Mouse (Mus musculus) left cerebral cortex, postnatal 4 days (tissue): ENCODE results near the gene Pde4d. TPM values are rescaled to one million over a fixed set of nuclear protein-coding genes. Genes with fewer than 3 reads are reported as not detected.

Experiments
- DNase-seq: peaks from one replicate; pipeline ENCODE4 v3.0.0-alpha.2; 2022
- intact Hi-C: fragments of 180-260 bp; cut with DNase I; formaldehyde crosslinking; loops from one replicate; pipeline ENCODE4 v1.15.1; 2025
- total RNA-seq, 2 experiments: library from RNA; stranded (reverse); gene quantifications; 2 replicates each; pipeline ENCODE4 v1.2.3; 2021

Gene Pde4d
- total RNA-seq, 2 experiments from 2014 or later: 107 to 117 TPM

DNA sequence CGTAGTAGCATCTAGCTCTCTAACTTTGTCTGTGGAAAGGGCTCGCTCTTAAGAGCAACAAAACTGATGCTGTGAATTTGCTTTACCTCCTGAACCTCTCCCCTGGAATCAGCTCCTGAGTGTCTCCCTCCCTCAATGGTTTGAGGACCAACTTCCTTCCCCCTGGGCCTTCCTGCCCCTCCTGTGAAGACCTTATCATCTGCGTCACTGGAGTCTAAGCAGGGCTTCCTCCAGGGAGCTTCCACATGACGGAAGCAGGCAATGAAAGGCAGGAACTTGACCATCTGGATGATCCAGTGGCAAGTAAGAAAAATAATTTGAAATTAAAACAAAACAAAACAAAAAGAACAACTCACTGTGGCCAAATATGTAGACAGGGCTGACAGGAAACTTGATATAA, 1438.5 kb downstream of the Pde4d start:
- no peak for DNase-seq
- intact Hi-C loops: no loop called here

DNA sequence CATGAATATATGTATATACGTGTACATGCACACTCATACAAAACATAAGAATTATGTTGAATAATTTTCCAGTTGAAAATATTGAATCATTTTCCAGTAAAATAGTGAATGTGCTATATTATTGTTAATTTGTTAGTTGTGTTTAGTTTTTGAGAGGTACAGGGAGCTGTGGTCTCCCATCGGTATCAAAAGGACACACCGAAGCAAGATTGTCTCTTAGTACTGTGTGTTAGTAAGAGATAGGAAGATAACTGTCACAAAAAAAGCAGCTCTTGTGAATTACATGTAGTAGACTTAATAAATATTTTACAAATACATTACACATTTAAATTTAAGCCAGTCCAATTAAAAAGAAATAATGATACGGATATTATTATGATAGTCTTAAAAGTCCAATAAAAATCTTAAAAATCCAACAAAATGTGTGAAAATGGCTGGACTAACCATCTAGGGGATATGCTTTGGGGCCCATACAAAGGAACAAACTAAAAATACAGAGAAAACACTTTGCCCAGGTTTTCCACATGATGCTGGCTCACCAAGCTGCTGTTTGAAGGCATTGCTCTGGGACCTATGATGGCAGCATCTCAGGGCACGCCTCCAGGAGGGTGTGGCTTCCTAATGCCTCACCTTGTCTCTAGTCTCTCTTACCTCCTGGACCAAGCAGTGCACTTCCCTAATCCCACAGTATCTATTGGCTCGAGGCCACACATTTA, 1441.6 kb downstream of the Pde4d start:
- DNase-seq: no peak
- intact Hi-C loops: no loop called here

DNA sequence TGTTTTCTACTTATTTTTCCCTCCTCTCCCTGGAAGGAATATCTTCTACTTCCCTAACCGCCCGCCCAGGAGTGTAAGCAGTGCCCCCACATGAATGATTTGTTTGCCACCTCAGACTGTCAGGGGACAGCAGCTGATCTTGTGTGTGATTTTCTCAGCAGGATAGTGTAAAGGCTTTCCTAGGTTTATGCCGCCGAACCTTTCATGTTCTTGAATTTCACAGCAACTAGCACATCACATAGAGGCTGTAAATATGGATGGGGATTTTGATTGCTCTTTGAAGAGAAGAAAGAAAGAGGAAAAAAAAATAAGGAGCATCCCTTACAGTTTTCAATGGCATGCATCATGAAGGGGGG, 1442.1 kb downstream of the Pde4d start:
- no peak for DNase-seq
- intact Hi-C loops: no loop called here

DNA sequence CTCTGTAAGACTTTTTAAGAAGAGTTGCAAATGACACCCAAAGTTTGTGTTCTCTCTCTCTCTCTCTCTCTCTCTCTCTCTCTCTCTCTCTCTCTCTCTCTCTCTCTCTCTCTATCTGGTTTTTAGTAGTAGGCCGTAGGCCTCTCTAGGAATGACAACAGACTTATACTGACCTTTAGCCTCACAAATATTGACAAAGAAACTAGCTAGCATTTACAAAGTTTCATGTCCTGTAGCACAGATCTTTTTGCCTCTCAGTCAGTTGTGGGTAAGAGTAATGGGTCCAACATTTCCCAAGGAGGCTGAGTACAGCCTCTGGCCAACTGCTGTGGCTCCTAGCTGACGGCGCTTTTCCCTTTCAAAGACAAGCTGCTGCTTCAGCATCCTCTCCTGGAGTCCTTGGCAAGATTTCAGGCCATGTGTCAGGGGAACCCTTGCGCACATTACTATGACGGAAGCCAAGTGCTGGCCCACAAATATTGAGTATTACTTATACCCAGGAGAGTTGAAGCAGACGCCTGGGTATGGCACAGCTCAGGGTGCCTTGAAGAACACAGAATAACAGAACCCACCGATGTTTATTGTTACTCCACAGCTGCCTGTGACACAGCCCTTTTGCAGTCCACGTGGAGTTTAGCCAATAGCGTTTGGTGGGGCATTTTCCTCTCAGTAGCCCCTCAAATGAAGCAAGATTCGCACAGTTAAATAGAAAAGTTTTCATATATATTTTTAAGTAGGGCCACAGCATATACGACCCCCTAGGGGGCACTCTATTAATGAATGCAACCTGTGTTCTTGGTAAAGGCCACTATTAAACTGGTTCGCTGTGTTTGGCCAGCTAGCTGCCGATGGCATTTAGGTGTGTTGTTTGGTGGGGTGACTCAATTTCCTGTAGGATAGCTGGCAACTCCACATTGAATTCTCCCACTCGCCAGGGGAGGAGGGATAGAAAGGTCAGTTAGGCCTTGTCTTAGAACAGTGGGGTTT, 1450.0 kb downstream of the Pde4d start:
- intact Hi-C loops: loop anchor here (5.0 to 10.0 kb wide), 2 partner anchors 77 to 285 kb away; no protein-coding TSS in a partner anchor
- peak; percentile 18 for DNase-seq

DNA sequence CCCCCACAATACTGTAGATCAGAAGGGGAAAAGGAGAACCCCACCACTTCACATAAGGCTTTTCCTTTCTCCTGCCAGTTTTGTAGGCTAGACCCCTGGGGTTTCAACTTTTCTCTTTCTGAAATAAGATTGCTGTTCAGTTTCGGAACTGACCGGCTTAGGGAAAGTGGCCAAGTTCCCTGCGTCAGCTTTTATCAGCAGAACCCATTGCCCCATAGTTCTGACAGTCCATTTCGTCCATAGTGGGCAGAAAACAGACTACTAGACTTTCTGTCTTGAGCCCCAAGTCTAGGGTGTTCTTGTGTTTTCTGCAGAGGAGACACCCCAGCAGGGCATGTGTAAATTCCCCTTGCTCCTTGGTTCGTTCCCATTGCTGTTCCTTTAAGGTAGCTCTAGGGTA, 1452.1 kb downstream of the Pde4d start:
- no peak for DNase-seq
- intact Hi-C loops: loop anchor here (5.0 to 10.0 kb wide), 2 partner anchors 80 to 287 kb away; no protein-coding TSS in a partner anchor

DNA sequence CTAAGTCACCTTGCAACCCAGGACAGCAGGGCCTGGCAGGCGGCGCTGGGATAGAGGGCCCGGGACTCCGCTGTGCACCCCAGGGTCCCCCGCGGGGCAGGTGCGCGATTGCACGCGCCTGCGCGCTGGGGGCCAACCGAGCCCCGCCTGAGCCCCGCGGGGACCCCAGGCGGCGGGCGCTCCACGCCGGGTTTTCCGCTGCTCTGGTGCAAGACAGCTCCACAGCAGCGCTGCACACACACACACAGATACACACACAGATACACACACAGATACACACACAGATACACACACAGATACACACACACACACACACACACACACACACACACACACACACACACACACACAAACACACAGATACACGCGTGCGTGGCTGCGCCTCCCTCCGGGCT, 1452.7 kb downstream of the Pde4d start:
- intact Hi-C loops: loop anchor here (5.0 to 10.0 kb wide), 2 partner anchors 80 to 288 kb away; no protein-coding TSS in a partner anchor
- peak; percentile 46 for DNase-seq

DNA sequence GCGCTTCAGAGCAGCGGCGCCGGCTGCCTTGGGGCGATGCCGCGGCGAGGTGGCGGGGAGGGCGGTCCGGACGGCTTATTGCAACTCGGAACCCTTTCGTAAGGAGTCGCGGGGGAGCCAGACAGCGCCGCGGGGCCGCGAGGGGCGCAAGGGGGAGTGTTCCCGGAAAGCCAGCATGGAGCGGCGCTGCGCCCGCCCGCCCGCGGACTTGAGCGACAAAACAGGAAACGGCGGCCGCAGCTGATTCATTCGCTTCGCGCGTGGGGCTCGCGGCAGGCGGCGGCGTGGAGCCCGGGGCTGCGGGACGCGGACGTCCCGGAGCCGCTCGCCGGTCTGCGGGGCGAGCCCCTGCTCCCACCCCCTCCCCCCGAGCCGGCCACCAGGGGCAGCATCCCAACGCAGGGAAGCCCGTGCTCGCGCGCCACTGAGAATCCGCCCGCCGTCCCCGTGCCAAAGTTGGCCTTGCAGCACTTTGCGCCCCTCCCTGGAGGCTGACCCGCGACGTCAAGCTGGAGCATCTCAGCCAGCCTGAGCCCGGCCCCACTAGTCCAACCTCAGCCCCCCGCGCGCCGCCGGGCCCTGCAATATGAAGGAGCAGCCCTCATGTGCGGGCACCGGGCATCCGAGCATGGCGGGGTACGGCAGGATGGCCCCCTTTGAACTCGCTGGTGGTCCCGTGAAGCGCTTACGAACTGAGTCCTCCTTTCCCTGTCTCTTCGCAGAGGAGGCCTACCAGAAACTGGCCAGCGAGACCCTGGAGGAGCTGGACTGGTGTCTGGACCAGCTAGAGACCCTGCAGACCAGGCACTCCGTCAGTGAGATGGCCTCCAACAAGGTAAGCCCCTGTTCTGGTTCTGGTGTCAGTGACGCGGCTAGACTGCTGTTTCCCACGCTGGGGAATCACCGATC, 1453.4 kb downstream of the Pde4d start:
- intact Hi-C loops: loop anchor here (5.0 to 10.0 kb wide), 2 partner anchors 81 to 288 kb away; no protein-coding TSS in a partner anchor

DNA sequence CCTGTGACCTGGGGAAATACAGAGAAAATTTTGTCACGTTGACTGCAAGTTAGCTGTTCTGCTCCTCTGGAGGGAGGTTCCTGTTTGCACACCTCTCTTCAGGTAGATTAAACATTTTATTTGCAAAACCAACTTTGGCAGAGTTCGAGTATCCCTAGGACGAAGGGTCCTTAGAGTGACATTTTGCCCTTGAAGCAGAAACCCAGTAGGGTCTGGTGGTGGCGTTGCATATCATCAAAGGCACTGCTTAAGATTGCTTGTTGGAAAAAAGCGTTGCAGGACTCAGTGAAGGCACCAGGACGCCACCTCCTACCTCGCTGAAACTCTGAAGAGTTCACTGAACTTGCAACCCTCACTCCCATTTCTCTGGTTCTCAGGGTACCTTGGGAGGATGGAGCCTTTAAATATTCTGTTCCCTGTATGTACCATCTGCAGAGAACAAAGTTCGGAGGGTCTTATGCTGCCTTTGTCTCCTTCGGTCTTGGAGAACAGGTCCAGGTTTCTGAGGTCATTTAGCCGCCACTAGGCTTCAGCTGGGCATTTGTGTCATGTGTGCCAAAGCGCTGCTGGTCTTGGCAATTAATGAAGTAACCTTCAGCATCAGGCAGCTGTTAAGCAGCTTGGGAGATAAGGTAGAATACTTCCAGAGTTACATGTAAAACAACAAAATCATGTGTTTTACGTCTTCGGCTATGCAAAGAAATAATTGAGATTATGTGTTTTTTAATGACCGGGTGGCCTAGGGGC, 1454.2 kb downstream of the Pde4d start:
- intact Hi-C loops: loop anchor here (5.0 to 10.0 kb wide), 2 partner anchors 82 to 289 kb away; no protein-coding TSS in a partner anchor
- DNase-seq: no peak

More for the DNA sequence above, 1453.4 kb downstream of the Pde4d start:
- DNase-seq: peak; percentile 78

DNA sequence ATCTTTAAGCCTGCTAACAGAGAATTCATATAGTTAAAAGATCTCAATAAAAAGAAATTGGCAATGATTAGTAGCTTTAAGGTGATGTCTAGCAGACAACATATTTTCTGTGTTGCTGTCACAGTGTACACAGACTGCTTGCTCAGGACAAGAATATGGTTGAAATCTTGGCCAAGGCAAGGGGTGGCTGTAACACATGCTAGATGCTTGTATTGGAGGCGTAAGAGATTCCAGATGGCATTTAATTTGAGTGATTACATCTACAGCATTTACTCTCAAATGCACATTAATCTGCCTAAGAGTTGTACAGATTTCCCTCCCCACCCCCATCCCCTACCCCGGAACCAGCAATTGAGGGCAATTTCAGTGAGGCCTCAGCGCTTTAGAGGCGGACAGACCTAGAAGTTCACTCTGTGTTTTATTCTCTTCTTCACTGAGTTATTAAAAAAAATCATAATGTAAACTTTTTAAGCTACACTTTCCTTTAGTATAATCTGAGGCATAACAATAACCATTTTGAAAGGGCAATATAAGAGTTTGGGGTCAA, 1456.7 kb downstream of the Pde4d start:
- intact Hi-C loops: loop anchor here (5.0 to 10.0 kb wide), 2 partner anchors 129 to 292 kb away; no protein-coding TSS in a partner anchor
- DNase-seq: no peak

DNA sequence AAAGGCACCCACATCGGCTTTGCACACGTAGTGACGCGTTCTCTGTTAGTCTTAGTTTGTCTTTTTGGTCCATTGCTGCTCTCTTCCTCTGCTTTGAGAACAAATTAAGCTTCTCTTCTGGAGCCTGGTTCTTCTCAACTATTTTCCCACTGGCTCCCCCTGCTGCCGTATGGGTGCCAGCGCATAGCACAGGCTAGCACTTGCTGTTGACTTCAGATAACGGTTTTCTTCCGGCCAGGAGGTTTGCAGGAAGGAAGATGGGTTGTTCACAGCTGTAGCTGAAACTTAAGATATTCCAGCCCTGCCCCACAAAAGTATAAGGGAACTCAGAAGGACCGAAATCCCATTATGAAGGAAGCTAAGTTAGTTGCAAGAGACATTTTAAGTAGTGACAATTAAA, 1457.9 kb downstream of the Pde4d start:
- intact Hi-C loops: loop anchor here (5.0 to 10.0 kb wide), 2 partner anchors 130 to 293 kb away; no protein-coding TSS in a partner anchor
- peak; percentile 67 for DNase-seq

DNA sequence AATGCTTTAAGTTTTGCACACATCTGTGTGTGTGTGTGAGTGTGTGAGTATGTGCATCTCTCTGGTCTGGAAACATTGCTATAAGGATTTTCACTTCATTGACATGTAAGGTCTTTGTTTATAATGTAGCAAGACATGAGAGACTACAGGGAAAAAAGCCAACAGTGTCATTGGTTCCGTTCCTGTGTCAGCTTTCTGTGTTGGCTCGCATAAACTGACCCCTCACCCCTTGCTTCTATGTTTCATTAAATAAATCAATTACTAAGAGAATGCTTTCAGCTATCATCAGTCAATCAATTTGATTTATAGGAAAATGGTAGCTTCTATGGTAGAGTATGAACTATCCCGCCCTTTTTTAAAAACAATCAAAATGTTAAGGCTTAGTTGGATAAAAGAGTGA, 1458.6 kb downstream of the Pde4d start:
- DNase-seq: no peak
- intact Hi-C loops: loop anchor here (5.0 to 10.0 kb wide), 2 partner anchors 131 to 294 kb away; no protein-coding TSS in a partner anchor

DNA sequence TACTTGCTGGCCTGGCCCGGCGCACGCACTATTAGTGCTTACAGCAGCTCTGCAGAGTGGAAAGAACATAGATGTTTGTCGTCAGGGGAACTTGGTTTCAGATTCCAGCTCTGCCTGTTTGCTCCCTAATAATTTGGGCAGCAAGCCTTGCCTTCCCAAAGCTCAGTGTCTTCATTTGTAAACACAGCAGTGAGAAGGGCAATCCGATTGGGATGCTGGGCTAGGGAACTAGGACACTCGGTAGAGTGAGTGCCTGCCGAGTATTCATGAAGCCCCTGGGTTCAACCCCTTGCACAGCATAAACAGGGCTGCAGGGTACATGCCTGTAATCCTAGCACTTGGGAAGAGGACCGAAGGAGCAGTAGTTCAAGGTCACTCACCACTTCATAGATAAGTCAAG, 1459.4 kb downstream of the Pde4d start:
- intact Hi-C loops: loop anchor here (5.0 to 10.0 kb wide), 2 partner anchors 132 to 294 kb away; no protein-coding TSS in a partner anchor
- no peak for DNase-seq

DNA sequence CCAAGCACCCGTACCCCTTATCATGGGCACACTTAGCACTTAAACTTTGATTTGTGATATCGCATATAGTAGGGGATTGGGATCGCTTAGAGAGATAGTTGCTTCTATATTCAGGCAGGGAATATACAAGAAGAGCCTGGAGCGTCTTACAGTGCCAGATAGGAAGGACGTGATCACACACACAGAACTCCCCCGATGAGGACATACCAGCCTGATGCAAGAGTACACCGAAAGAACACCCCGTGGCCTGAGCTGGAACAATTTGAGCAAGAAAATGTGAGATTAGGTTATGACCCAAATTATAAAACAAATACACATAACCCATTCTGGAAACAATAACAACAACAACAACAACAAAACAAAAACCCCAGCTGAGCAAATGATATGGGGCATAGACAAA, 1461.2 kb downstream of the Pde4d start:
- no peak for DNase-seq
- intact Hi-C loops: no loop called here

DNA sequence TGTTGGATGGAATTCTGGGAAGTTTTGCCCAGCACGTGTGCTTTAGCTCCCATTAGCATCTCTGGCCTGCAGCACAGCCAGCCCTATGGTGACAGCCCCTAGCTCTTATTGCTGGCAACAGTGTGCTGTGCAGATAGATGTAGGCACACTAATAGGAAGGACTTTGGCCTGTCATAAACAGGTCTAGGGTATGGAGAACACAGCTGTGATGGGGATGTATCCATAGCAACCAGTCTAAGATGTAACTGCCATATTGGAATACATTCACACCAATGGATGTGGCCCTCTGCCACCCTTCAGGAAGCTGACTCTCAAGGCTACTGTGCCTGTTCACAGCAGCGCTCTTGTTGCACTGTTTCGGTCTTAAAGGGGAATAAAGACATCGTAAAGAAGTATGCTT, 1462.9 kb downstream of the Pde4d start:
- intact Hi-C loops: no loop called here
- DNase-seq: no peak

DNA sequence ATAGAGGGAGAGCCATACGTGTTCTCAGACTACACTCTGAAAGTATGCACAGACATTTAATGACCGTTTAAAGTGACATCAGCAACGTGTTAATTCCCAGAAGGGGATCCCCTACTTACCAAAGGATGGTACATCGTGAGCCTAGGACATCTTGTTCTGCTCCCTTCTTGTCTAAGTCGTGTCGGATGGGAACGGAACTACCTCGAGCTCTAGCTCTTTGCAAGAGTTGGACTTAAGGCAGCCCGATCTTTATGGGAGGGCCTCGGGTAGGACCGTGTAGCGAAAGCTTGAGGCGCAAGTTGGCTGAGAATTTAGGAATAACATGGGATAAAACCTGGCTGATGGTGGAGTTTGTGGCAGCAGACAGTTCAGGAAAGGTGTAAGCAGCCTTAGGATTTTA, 1464.5 kb downstream of the Pde4d start:
- intact Hi-C loops: no loop called here
- DNase-seq: no peak

DNA sequence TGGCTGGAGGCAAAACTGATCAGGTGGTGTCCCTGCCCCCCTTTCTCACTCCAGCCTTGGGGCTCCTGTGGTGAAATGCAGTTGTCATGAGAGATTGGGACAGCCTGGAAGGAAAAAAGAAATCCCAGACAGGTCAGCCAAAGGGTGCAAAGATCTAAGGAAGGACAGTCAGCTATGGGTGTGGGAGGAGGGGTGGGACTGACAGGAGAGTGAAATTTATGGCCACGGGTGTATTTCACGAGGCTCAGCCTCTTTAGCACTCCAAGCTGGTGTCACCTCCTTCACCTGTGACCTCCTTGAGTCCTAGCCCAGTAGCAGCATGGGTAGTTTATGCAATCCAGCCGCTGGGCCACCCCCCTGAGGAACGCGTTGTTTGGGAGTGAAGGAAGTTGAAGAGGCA, 1465.1 kb downstream of the Pde4d start:
- intact Hi-C loops: no loop called here

DNA sequence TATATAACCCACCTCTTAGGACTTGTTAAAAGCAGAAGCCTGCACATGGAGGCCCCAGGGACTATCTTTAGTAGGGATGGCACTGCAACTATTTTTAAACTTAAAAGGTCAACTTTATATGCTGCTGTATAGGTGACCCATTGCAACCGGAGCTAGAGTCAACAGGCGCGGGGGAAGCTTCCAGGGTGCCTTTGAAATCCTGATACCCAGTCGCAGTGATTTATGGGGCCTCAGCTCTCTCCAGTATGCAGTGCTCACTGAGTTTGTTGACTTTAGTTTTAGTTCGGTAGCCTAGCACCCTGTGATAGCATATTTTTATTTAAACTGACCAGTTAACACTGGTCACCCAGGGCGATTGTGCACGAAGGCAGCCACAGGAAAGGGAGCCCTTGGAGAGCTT, 1465.8 kb downstream of the Pde4d start:
- intact Hi-C loops: no loop called here
- no peak for DNase-seq

More for the DNA sequence above, 1465.1 kb downstream of the Pde4d start:
- no peak for DNase-seq

DNA sequence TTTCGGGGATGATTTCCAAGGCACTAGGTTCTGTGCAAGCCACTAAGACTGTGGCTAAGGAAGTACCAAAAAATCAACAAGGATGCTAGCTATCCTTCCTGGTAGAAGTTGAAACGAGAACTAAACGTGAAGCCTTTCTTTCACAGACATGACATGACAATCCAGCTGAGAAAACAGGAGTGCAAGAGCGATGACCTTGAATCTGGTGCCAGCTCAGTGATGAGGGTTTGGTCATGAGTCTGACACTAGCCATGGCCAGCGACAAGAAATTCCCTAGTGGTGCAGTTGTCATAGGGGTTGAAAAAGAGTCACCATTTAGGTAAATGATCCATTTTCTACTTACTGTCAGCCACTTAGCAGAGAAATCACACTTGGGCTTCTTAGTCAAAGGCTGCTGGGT, 1466.2 kb downstream of the Pde4d start:
- intact Hi-C loops: no loop called here
- DNase-seq: no peak

DNA sequence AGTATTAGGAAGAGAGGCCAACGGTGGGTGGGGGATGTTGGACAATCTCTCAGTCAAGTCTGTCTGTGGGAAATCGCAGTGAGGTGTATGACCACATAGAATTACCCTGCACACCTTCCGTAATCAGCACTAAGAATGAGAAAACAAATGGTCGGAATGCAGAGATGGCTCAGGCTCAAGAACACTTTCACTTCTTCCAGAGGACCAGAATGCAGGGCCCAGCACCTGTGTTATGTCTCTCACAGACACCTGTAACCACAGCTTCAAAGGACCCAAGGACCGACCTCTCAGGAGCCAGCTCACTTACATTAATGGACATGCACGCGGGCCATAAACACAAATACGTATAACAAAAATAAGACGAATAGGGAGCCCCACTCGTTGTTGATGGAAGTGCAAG, 1467.8 kb downstream of the Pde4d start:
- DNase-seq: no peak
- intact Hi-C loops: no loop called here
